8 mouse cellular contexts compared by ENCODE assay signal in the genomic region with DNA sequence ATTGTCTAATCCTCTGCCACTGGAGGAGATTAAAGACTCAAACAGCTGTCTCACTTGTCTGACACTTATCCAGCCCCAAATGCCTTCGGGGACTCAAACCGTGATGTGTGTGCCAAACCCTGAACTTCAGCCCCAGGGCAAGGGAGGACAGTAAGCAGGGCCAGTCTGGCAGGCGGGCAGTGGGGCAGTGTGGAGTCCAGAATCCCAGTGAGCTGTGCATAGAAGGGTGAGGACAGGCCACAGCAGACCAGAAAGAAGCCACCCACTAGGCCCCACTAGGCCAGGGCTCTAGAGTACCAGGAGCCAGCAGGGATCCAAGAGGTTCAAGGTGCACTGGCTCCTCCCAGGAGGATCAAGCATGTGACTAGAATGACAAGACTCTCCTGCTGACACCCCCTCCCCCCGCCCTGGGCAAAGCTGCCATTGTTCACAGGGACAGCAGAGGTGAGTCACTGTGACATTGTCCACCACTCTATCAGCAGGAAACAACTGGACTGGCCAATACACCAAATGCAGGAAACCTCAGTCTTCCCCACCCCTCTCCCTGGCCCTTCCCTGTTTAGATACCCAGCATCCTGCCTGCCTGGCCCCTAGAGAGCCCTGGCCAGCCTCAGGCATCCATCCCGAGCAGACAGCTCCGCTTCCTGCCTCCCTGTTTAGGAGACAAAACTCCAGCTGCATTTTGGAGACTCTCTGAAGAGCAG. TPM values are rescaled to one million over a fixed set of nuclear protein-coding genes. Genes with fewer than 3 reads are reported as not detected.
DNase-seq lines count a peak whose midpoint lies in the region; ATAC-seq lines count a peak whose summit lies in the region.

No protein-coding gene starts in this region.

- H3K36me3 ChIP-seq in megakaryocyte, embryonic 14.5 days (replicated peaks; ENCODE audit: low read length), result peaks cover 70% of the 10 kb centered on the region

- ATAC-seq in megakaryocyte, adult 5-6 weeks (ENCODE audit: poor library complexity, severe bottlenecking), result no peak

- H3K27me3 ChIP-seq in megakaryocyte, embryonic 14.5 days (replicated peaks), result no peaks in the 10 kb centered on the region

- no peaks in the 10 kb centered on the region for H3K9me3 ChIP-seq in megakaryocyte, embryonic 14.5 days

- peak; percentile 77 to 90 for DNase-seq in heart, adult 18-20 months
- peak; percentile 83 to 89 for DNase-seq in kidney, adult 8-10 months
- DNase-seq in lung, postnatal 36 days, result peak; percentile 91
- no peak for DNase-seq in thymus, postnatal 25 days
- no peak for DNase-seq in layer of hippocampus, postnatal 25 days (ENCODE audit: extremely low spot score in 1 of 2, low spot score in 1 of 2)
- DNase-seq in urinary bladder, postnatal 4 days (ENCODE audit: low spot score in 2 of 2), result no peak

- H3K4me1 ChIP-seq in megakaryocyte, embryonic 14.5 days, result peaks cover 100% of the 10 kb centered on the region

- peak overlapping the region; percentile 81 for H3K4me3 ChIP-seq in megakaryocyte, embryonic 14.5 days (replicated peaks)

RNA-seq across cellular contexts. Expression of a gene that starts 40.9 kb away (rescaled TPM):
- polyA plus RNA-seq in megakaryocyte, embryonic 14.5 days (2012; ENCODE audit: insufficient read depth, low replicate concordance), result 87.8 and 156 TPM in 2 replicates
- not detected in 2 replicates for total RNA-seq in megakaryocyte, adult 5-6 weeks (2015)
- total RNA-seq in megakaryocyte, adult 5-6 weeks (2017), result 0.26 and 1.3 TPM in 2 replicates
- total RNA-seq in heart, adult 18-20 months (2021), result 100 to 1,000 TPM in 1 of 2 experiments, 10 to 100 TPM in 1; 83.1 to 104 TPM
- 10 to 100 TPM; 53.6 to 64.0 TPM for total RNA-seq in layer of hippocampus, postnatal 25 days (2021)

Comparison
In these comparisons a context has a peak if more than half of its experiments do, and no peak if none do; other contexts are left out.
1. DNase-seq: peak in heart, adult 18-20 months (2 of 2), kidney, adult 8-10 months (2 of 2) and lung, postnatal 36 days (single experiment); none in thymus, postnatal 25 days (single experiment), layer of hippocampus, postnatal 25 days (0 of 2) and urinary bladder, postnatal 4 days (0 of 2).
2. RNA of a gene that starts 40.9 kb away (total RNA-seq): 83.1 to 104 TPM in heart, adult 18-20 months and 53.6 to 64.0 TPM in layer of hippocampus, postnatal 25 days; 0.26 to 1.3 TPM in megakaryocyte, adult 5-6 weeks; every median in the first group is over 10 times any median in the second.